Mouse (Mus musculus): ENCODE measurements around the gene Npy4r. TPM values are rescaled to one million over a fixed set of nuclear protein-coding genes. Genes with fewer than 3 reads are reported as not detected.

The Npy4r gene
- polyA plus RNA-seq, 1 experiment from 2014 or later, result 0.11 TPM

GRCm38 (mm10) chr14:34104892-34105291 is 47.4 kb downstream of the Npy4r start:
- H3K4me3 ChIP-seq (ENCODE audit: low read length), result no peak overlapping the region
- no peaks in the 10 kb centered on the region for H3K36me3 ChIP-seq (ENCODE audit: control insufficient read depth, insufficient read depth, low read length)
- no peak; the same call in 1 of the 2 replicates for ATAC-seq (ENCODE audit: low FRiP score, low TSS enrichment)
- no peak overlapping the region for H3K4me2 ChIP-seq (replicated peaks; ENCODE audit: low read depth, low read length)
- H3K9ac ChIP-seq (ENCODE audit: low read depth, low read length), result no peak overlapping the region
- H3K9me3 ChIP-seq (ENCODE audit: control insufficient read depth, low read length), result no peaks in the 10 kb centered on the region
- H3K4me1 ChIP-seq (ENCODE audit: control insufficient read depth, insufficient read depth, low read length), result no peaks in the 10 kb centered on the region
- H3K27me3 ChIP-seq (ENCODE audit: control insufficient read depth, insufficient read depth, low read length), result no peaks in the 10 kb centered on the region
- WGBS, result 17% methylated on average over 8 of the region's 8 CpGs
- H3K27ac ChIP-seq (ENCODE audit: low read depth, low read length), result no peak overlapping the region

- Histone ChIP-seq H3K36me3 (ENCODE audit: control insufficient read depth, insufficient read depth, low read length) (no peaks in the 10 kb centered on the region), H3K4me2 (replicated peaks; ENCODE audit: low read depth, low read length) (no peak overlapping the region), H3K27ac (ENCODE audit: low read depth, low read length) (no peak overlapping the region), H3K4me3 (ENCODE audit: low read length) (no peak overlapping the region), H3K9me3 (ENCODE audit: control insufficient read depth, low read length) (no peaks in the 10 kb centered on the region), H3K9ac (ENCODE audit: low read depth, low read length) (no peak overlapping the region), H3K4me1 (ENCODE audit: control insufficient read depth, insufficient read depth, low read length) (no peaks in the 10 kb centered on the region), H3K27me3 (ENCODE audit: control insufficient read depth, insufficient read depth, low read length) (no peaks in the 10 kb centered on the region)
- ATAC-seq (ENCODE audit: low FRiP score, low TSS enrichment), result no peak
- 81% methylated on average over 3 of the region's 3 CpGs for WGBS
Measured at GRCm38 (mm10) chr14:34103855-34104254, 48.4 kb downstream of the Npy4r start.

- no peak within 1 kb of the TSS for H3K4me2 ChIP-seq (replicated peaks; ENCODE audit: low read depth, low read length)
- no peak for ATAC-seq (ENCODE audit: low FRiP score, low TSS enrichment)
- H3K27me3 ChIP-seq (ENCODE audit: control insufficient read depth, insufficient read depth, low read length), result no peaks in the 10 kb centered on the region
- H3K4me1 ChIP-seq (ENCODE audit: control insufficient read depth, insufficient read depth, low read length), result no peaks in the 10 kb centered on the region
- no peaks in the 10 kb centered on the region for H3K36me3 ChIP-seq (ENCODE audit: control insufficient read depth, insufficient read depth, low read length)
- H3K9ac ChIP-seq (ENCODE audit: low read depth, low read length), result no peak within 1 kb of the TSS
- no peak within 1 kb of the TSS for H3K27ac ChIP-seq (ENCODE audit: low read depth, low read length)
- no peak within 1 kb of the TSS for H3K4me3 ChIP-seq (ENCODE audit: low read length)
- no peaks in the 10 kb centered on the region for H3K9me3 ChIP-seq (ENCODE audit: control insufficient read depth, low read length)
- 46% methylated on average over 5 of the region's 5 CpGs for WGBS
Measured at GRCm38 (mm10) chr14:34102601-34103000, 49.7 kb downstream of the Npy4r start, which contains the start of gene A630023A22Rik. TSS of gene A630023A22Rik (minus strand) at chr14:34102754.

- H3K27me3 ChIP-seq (ENCODE audit: control insufficient read depth, insufficient read depth, low read length), result no peaks in the 10 kb centered on the region
- no peak overlapping the region for H3K4me2 ChIP-seq (replicated peaks; ENCODE audit: low read depth, low read length)
- no peak overlapping the region for H3K4me3 ChIP-seq (ENCODE audit: low read length)
- H3K9ac ChIP-seq (ENCODE audit: low read depth, low read length), result no peak overlapping the region
- 83% methylated on average over 5 of the region's 5 CpGs for WGBS
- H3K4me1 ChIP-seq (ENCODE audit: control insufficient read depth, insufficient read depth, low read length), result no peaks in the 10 kb centered on the region
- H3K9me3 ChIP-seq (ENCODE audit: control insufficient read depth, low read length), result no peaks in the 10 kb centered on the region
- H3K27ac ChIP-seq (ENCODE audit: low read depth, low read length), result no peak overlapping the region
- ATAC-seq (ENCODE audit: low FRiP score, low TSS enrichment), result no peak
- H3K36me3 ChIP-seq (ENCODE audit: control insufficient read depth, insufficient read depth, low read length), result no peaks in the 10 kb centered on the region
Measured at GRCm38 (mm10) chr14:34096161-34096560, 56.1 kb downstream of the Npy4r start.

Other genes with a start within 250 kb of the Npy4r start
- 0.79 and 0.88 TPM in 2 replicates for gene Gdf10, start 228.9 kb downstream of the Npy4r start, polyA plus RNA-seq (2014; fragmentation: Nextera tagmentation; extraction: Ambion mirVana)
- not detected in 2 replicates for gene Gdf2, start 211.4 kb downstream of the Npy4r start, polyA plus RNA-seq (2014; fragmentation: Nextera tagmentation; extraction: Ambion mirVana)
- not detected in 2 replicates for gene Rbp3, start 198.5 kb downstream of the Npy4r start, polyA plus RNA-seq (2014; fragmentation: Nextera tagmentation; extraction: Ambion mirVana)
- not detected in 2 replicates for gene Zfp488, start 173.7 kb downstream of the Npy4r start, polyA plus RNA-seq (2014; fragmentation: Nextera tagmentation; extraction: Ambion mirVana)
- not detected in 2 replicates for gene Gm30083, start 137.3 kb downstream of the Npy4r start, polyA plus RNA-seq (2014; fragmentation: Nextera tagmentation; extraction: Ambion mirVana)
- gene Gm5460, start 135.7 kb downstream of the Npy4r start, polyA plus RNA-seq (2014; fragmentation: Nextera tagmentation; extraction: Ambion mirVana), result not detected in 2 replicates
- gene Antxrl, start 99.8 kb downstream of the Npy4r start, polyA plus RNA-seq (2014; fragmentation: Nextera tagmentation; extraction: Ambion mirVana), result not detected in 2 replicates
- 0.44 and 0.61 TPM in 2 replicates for gene Anxa8, start 66.5 kb downstream of the Npy4r start, polyA plus RNA-seq (2014; fragmentation: Nextera tagmentation; extraction: Ambion mirVana)
- not detected in 2 replicates for gene A630023A22Rik, start 49.7 kb downstream of the Npy4r start, polyA plus RNA-seq (2014; fragmentation: Nextera tagmentation; extraction: Ambion mirVana)
- 0.24 and 0.42 TPM in 2 replicates for gene Gprin2, start 49.2 kb upstream of the Npy4r start, polyA plus RNA-seq (2014; fragmentation: Nextera tagmentation; extraction: Ambion mirVana)
- 0.46 and 0.49 TPM in 2 replicates for gene Syt15, start 67.1 kb upstream of the Npy4r start, polyA plus RNA-seq (2014; fragmentation: Nextera tagmentation; extraction: Ambion mirVana)
- 9.3 and 10.1 TPM in 2 replicates for gene Shld2, start 158.0 kb upstream of the Npy4r start, polyA plus RNA-seq (2014; fragmentation: Nextera tagmentation; extraction: Ambion mirVana)
- 77.3 and 112 TPM in 2 replicates for gene Glud1, start 158.2 kb upstream of the Npy4r start, polyA plus RNA-seq (2014; fragmentation: Nextera tagmentation; extraction: Ambion mirVana)
- not detected in 2 replicates for gene Fam25c, start 202.9 kb upstream of the Npy4r start, polyA plus RNA-seq (2014; fragmentation: Nextera tagmentation; extraction: Ambion mirVana)
- 7.5 and 10.0 TPM in 2 replicates for gene Sncg, start 222.3 kb upstream of the Npy4r start, polyA plus RNA-seq (2014; fragmentation: Nextera tagmentation; extraction: Ambion mirVana)
- 7.9 and 12.1 TPM in 2 replicates for gene Mmrn2, start 223.0 kb upstream of the Npy4r start, polyA plus RNA-seq (2014; fragmentation: Nextera tagmentation; extraction: Ambion mirVana)

All from kidney, embryonic 14.5 days (tissue).